Mouse (Mus musculus) intestine, embryonic 14.5 days (tissue): ENCODE measurements around the gene Tmem161b. TPM values are rescaled to one million over a fixed set of nuclear protein-coding genes. Genes with fewer than 3 reads are reported as not detected.

ENCODE experiments used
- ATAC-seq: fragments of 200-750 bp; cut with Nextera tagmentation; replicated peaks from 2 replicates; pipeline ENCODE4 v1.8.0; 2017; ENCODE audit warnings: low read depth, moderate number of reproducible peaks, moderate TSS enrichment, moderate library complexity; ENCODE audit not compliant: low FRiP score, low TSS enrichment
- DNase-seq: peaks from one replicate; pipeline ENCODE4 v3.0.0-alpha.2; 2018; ENCODE audit warnings: low spot score
- H3K27ac ChIP-seq: fragments of 300-500 bp; sonication (generic); 2 replicates; pipeline ENCODE4 v1.5.1; 2014; ENCODE audit warnings: low read depth, mild to moderate bottlenecking, control low read depth
- H3K27me3 ChIP-seq: fragments of 300-500 bp; sonication (generic); replicated peaks from 2 replicates; pipeline ENCODE4 v1.6.1; 2014; ENCODE audit warnings: low read length, control low read depth; ENCODE audit not compliant: control insufficient read depth, insufficient read depth
- H3K36me3 ChIP-seq: fragments of 300-500 bp; sonication (generic); 2 replicates; pipeline ENCODE4 v1.6.1; 2014; ENCODE audit warnings: low read length, control low read depth; ENCODE audit not compliant: control insufficient read depth, insufficient read depth
- H3K4me1 ChIP-seq: fragments of 300-500 bp; sonication (generic); replicated peaks from 2 replicates; pipeline ENCODE4 v1.6.1; 2014; ENCODE audit warnings: low read length, control low read depth, mixed read lengths; ENCODE audit not compliant: control insufficient read depth, insufficient read depth
- H3K4me2 ChIP-seq: fragments of 300-500 bp; sonication (generic); 2 replicates; pipeline ENCODE4 v1.6.1; 2014; ENCODE audit warnings: low read length
- H3K4me3 ChIP-seq: fragments of 300-500 bp; sonication (generic); 2 replicates; pipeline ENCODE4 v1.5.1; 2014; ENCODE audit warnings: low read depth, low read length, control low read depth, mixed read lengths
- H3K9ac ChIP-seq: fragments of 300-500 bp; sonication (generic); 2 replicates; pipeline ENCODE4 v1.6.1; 2014; ENCODE audit warnings: mild to moderate bottlenecking, low read length
- H3K9me3 ChIP-seq: fragments of 300-500 bp; sonication (generic); 2 replicates; pipeline ENCODE4 v1.6.1; 2016; ENCODE audit warnings: low read length, control low read depth; ENCODE audit not compliant: control insufficient read depth
- WGBS: fragments of 180-500 bp; shearing (Covaris S2); extraction: QIAGEN DNeasy Blood & Tissue Kit; methylation state at CpG from one replicate; pipeline ENCODE4 v1.1.7; 2014; 5-methylcytosine and 5-hydroxymethylcytosine counted together
- microRNA-seq: library from miRNA; unstranded; fragments of <30 nt; microRNA quantifications from one replicate; pipeline ENCODE4, GENCODE M21; 2016
- polyA plus RNA-seq: library from polyadenylated mRNA; unstranded; fragments of >200 nt; fragmentation: Nextera tagmentation; extraction: Ambion mirVana; gene quantifications from 2 replicates; pipeline ENCODE4 v1.2.1, GENCODE M21; 2014

The Tmem161b gene
- polyA plus RNA-seq, 1 experiment from 2014 or later: 22.5 TPM

DNA sequence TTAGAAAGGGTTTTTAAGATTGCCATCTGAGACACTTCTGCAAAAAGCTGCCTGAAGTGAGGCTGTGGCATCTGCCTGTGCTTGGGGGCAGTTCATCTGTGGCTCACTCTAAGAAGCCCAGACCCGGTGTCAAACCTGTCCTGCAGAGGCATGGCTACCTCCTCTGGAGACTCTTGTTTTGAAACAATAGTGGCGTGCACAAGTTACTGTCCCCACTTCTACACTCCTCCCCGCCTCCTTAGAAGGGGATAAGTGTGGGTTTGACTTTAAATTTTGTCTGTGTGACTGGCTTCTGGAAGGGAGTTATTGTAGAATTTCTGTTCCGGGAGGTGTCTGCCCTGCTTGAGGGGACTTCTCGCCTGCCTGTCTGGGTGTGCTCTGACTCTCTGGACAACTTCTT, 121.2 kb downstream of the Tmem161b start:
- WGBS: 16% methylated on average over 5 of the region's 5 CpGs
- DNase-seq (no peak), ATAC-seq (no peak)
- Histone ChIP-seq H3K27me3 (peaks cover 59% of the 10 kb centered on the region), H3K4me3 (no peak overlapping the region), H3K4me2 (no peak overlapping the region), H3K27ac (no peak overlapping the region), H3K4me1 (peaks cover 6% of the 10 kb centered on the region; the same call in 1 of the 2 replicates), H3K36me3 (no peaks in the 10 kb centered on the region), H3K9ac (no peak overlapping the region), H3K9me3 (no peaks in the 10 kb centered on the region)

DNA sequence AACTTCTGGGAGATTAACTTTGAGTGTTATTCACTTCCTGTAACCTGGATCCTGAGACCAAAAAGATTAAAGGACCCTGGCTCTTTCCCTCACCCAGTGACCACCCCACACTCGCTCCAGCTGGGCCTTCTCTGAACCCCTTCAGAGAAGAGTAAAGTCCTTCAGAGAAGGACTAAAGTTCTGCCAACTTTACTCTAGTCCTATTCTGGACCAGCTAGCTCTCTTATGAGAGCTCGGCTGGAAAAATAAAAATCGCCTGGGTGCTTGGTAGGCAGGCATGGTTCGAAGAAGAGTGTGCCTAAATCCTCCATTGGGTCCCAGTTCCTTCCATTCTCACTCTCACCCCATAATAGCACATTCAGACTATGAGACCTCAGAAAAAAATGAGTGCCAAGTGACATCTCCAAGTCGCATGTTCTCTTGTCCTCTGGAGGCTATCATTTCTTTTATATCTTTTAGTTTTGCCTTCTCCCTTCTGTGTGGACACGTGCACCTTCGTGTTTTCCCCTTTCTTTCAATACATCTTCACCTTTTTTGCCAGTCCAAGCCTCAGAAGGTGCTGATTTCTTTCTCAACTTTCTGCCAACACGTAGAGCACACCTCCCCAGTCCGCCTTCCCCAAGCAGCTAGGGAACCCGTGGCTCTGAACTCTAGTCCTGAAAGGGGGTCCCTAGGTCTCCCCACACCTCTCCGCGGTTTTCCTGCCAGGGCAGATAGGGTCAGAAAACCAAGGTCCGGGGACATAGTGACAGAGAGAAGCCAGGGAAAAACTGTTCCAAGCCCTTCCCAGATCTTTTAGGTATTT, 121.8 kb downstream of the Tmem161b start:
- Histone ChIP-seq H3K4me2 (no peak overlapping the region), H3K9me3 (no peaks in the 10 kb centered on the region), H3K9ac (no peak overlapping the region), H3K36me3 (no peaks in the 10 kb centered on the region), H3K27me3 (peaks cover 59% of the 10 kb centered on the region), H3K27ac (no peak overlapping the region), H3K4me1 (peaks cover 6% of the 10 kb centered on the region; the same call in 1 of the 2 replicates), H3K4me3 (no peak overlapping the region)
- ATAC-seq (no peak), DNase-seq (no peak)
- 6% methylated on average over 13 of the region's 13 CpGs for whole genome bisulfite sequencing

DNA sequence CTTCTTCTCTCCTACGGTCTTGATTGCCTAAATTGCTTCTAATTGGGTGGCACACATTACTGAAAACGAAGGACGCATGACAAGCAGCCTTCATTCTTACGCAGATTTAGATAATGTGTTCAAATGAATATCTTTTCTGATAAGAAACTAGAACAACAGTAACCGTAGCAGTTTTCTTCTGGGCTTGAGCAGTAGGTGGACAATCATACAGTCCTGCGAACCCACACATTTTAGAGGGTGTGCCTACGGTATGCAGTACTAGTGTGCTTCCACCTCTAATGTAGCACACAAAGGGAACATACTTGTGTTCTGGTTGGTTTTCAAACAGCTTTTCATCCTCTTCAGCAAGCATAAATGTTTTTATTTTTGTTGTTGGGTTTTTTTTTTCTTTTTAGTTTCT, 122.6 kb downstream of the Tmem161b start:
- Histone ChIP-seq H3K4me2 (no peak overlapping the region), H3K27me3 (peaks cover 59% of the 10 kb centered on the region), H3K9ac (no peak overlapping the region), H3K36me3 (no peaks in the 10 kb centered on the region), H3K4me1 (peaks cover 6% of the 10 kb centered on the region; the same call in 1 of the 2 replicates), H3K4me3 (no peak overlapping the region), H3K27ac (no peak overlapping the region), H3K9me3 (no peaks in the 10 kb centered on the region)
- 9% methylated on average over 7 of the region's 7 CpGs for WGBS
- peak; percentile 51 for DNase-seq
- ATAC-seq: no peak

DNA sequence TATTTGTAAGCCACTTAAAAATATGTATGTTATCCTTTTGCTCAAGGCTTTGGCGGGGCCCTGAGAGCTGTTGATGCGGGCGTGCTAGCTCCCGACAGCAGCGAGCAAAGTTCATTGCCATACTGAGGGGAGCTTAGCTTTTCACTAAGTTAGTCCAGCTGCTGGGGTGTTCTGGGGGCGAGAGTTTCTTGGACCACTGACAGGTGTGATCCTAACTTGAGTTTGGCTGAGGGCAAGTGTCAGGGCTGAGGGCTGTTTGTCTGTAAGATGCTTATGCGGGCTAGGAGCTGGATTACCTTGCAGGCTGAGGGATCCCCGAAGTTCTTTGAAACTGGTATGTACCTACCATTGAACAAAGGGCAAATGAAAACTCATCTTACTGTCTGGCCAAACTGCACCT, 123.0 kb downstream of the Tmem161b start:
- peak; percentile 60 for DNase-seq
- WGBS: 3% methylated on average over 8 of the region's 8 CpGs
- peaks cover 6% of the 10 kb centered on the region; the same call in 1 of the 2 replicates for H3K4me1 ChIP-seq
- H3K4me3 ChIP-seq: no peak overlapping the region
- no peaks in the 10 kb centered on the region for H3K9me3 ChIP-seq
- H3K27ac ChIP-seq: no peak overlapping the region
- no peak for ATAC-seq
- no peaks in the 10 kb centered on the region for H3K36me3 ChIP-seq
- H3K4me2 ChIP-seq: no peak overlapping the region
- H3K9ac ChIP-seq: no peak overlapping the region
- H3K27me3 ChIP-seq: peaks cover 59% of the 10 kb centered on the region

Small RNA genes lying within 50 kb of the gene (microRNA-seq; reads per million reads assigned to microRNA genes)
- not detected for gene Gm24331
